Mouse (Mus musculus) layer of hippocampus, adult 9-10 months (tissue): ENCODE measurements around the gene Tmem211.

ENCODE experiments used
- DNase-seq: peaks from one replicate; pipeline ENCODE4 v3.0.0; 2022; ENCODE audit warnings: low spot score

Tmem211 gene

GRCm38 (mm10) chr5:113214041-113214440 lies 12.7 kb upstream of the Tmem211 start:
- no peak for DNase-seq

GRCm38 (mm10) chr5:113214455-113214854 lies 12.3 kb upstream of the Tmem211 start:
- no peak for DNase-seq

DNA sequence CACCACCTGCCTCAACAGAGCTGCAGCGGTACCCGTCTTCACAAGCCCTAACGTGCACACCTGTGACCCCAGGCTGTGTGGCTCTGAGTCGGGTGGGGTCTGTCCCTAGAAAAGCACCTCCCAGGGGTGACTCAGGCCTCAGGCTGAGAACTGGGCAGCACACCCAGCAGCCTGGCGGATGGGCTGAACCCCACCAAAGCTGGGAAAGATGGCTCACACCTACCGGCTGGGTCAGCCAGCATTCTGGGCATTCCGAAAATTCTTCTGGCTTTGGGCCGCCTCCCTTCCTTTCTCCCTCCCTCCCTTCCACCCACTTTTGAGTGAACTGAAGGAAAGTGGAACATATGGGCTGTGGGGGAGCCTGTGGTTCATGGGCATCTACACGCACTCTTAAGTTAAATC lies 11.1 kb upstream of the Tmem211 start:
- no peak for DNase-seq

- DNase-seq: no peak
These were observed 10.3 kb upstream of the Tmem211 start for GRCm38 (mm10) chr5:113216328-113216960.

- DNase-seq: no peak
These were observed 9.6 kb upstream of the Tmem211 start for GRCm38 (mm10) chr5:113217076-113217475.

DNA sequence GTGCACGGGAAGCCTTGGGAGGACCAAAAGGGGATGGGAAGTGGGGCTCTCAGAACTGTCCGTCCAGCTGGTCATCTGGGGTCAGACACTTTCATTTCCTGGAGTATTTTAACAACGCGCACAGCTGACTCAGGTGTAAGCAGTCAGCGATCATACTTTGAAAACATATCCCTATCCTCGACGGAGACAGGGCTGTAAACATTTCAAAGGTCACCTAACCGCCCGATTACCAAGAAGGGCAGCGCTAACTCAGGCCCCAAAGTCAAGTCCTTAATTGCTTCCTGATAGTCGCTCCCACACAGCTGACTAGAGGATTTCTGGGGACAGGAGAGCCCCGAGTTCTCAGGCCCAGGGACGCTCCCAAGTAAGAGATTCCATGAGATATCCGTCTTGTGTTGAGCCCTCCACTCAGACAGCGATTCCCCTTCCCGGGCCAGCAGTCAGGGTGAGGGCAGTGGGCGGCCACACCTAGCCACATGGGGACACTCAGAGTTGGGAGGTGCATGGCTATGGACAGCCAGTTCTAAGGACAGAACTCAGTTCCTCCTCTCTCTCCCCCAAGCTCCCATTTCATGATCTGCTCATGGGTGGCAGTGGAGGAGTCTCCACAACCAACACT lies 8.0 kb upstream of the Tmem211 start:
- no peak for DNase-seq

DNA sequence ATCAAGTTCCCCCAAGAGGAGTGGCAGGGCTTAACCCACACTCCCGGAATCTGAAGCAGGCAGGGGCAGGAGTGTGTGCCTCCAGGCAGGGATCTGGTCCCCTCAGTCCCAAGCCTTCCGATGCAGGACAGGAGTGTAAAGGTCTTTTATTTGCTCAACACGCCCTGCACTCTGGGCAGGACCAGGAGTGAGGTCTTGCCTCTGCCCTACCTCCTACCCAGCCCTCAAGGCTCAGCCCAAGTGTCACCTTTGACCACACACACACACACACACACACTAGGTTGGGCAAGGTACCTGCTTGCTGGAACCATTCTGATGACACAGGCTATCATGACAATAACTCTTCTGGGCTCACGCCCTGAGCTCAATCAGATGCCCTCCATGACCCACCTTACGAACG lies 7.3 kb upstream of the Tmem211 start:
- no peak for DNase-seq

GRCm38 (mm10) chr5:113219876-113220275 lies 6.8 kb upstream of the Tmem211 start:
- DNase-seq: no peak

DNA sequence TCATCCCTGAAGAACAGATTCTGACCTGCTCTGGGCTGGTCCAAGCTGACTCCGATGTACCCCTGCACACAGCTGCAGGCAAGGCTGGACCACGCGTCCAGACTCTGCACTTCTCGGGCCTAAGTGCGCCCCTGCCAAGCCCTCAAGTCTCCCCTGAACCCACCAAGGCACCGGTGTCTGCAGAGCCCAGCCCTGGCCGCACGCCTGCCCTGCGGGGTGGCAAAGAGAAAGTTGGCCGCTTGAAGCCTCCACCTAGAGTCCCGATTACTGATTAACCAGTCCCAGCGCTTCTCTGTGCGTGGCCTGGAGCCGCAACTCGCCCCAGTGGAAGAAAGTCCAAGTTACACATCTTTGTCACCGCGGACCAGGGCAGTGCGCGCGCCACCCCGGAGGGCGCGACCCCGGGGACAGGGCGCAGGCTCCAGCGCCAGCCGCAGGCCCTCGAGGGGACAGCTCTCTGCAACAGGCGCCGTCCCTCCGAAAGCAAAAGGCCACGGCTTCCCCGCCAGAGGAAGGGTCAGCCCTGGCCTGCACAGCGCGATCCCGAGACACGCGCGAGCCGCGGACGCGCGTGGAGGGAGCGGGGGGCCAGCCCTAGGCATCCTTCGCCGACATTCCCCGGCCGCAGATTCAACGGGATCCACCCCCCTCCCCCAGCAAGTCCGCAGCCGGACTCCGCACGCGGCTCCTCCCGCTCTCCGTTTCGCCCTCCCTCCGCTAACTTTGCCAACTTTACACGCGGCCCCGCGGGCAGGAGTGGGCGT lies 6.1 kb upstream of the Tmem211 start:
- DNase-seq: no peak

DNA sequence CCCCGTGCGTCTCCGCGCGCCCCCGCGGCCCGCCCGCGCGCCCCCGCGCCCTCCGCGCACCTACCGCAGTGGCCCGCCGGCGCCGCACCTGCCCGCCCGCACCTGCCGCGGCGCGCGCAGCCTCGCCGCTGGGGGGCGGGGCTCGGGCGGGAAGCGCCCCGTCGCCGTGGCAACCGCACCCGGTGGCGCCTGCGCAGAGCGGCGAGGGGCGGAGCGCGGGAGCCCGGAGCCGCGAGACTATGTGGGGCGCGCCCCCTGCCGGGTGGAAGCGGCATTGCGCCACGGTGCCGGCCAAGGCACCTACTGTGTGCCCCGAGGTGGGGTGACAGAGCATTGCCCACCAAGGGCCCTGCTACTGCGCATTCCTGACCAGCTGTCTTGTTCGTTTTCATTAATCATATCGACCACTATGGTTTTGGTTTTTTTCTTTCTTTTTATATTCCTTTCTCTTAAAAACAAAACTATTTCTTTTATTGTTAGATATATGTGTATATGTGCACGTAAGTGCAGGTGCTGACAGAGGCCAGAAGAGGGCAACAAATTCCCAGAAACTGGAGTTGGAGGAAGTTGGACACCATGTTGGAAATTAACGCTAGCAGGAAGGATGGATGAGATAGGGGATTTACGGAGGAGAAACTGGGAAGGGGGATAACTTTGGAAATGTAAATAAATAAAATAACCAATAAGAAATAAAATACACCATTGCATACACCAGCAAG lies 5.4 kb upstream of the Tmem211 start, which contains the start of gene 2900026A02Rik:
Gene 2900026A02Rik (minus strand): TSS at position 90 of the 719 bp plus-strand sequence.
- DNase-seq: no peak

- DNase-seq: no peak
These were observed 2.8 kb upstream of the Tmem211 start for GRCm38 (mm10) chr5:113223888-113224287.

- no peak for DNase-seq
These were observed 1.4 kb upstream of the Tmem211 start for GRCm38 (mm10) chr5:113225271-113225670.

DNA sequence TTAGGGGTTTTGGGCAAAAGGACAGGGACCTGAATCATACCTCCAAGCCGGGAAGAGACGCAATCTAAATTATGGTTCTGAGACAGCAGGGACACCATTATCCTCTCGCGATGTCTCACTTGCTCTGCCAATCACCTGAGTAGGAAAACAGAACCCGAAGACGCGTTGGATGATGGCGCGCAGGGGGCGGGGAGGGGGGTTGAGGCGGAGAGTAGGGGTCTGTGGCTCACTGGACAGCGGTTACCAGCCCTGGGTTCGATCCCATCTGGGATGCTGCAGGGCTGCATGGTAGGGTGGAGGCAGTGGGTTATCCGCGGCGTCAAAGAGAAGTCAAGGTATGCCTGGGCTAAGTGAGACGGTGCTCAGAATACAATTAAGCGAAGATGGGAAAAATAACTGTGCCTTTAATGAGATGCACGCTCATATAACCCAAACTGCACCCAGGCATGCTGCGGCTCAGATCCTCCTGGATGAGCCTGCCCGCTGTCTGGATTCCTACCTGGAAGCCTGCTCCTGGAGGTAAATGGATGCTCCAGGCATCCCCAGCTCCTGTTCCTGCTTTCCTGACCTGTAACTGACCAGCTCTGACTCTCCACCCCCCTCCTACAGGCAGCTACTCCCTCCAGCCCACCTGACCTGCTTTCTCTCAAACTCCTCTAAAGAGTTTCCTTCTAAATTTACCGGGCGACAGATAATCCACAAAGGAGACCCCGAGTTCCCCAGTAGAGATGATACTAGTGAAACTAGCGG lies 848 bp upstream of the Tmem211 start:
- DNase-seq: no peak

DNA sequence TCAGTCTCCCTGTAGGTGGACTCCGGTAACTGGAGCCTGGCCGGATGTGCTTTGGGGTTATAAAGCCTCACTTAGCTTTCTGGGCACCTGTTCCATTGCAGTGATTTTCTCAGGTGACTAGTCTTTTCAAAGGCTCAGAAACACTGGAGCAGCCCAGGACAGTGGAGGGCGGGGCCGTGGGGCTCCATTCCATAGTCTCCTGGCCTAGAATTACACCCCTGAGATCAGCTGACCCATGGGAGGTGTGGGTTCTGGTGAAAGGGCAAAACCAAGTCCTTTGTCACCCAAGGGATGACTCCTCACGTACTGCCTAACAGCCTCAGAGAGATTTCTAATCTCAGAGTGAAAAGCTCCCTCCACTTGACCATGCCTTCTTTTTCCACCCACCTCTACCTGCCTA lies 3.5 kb downstream of the Tmem211 start:
- no peak for DNase-seq

DNA sequence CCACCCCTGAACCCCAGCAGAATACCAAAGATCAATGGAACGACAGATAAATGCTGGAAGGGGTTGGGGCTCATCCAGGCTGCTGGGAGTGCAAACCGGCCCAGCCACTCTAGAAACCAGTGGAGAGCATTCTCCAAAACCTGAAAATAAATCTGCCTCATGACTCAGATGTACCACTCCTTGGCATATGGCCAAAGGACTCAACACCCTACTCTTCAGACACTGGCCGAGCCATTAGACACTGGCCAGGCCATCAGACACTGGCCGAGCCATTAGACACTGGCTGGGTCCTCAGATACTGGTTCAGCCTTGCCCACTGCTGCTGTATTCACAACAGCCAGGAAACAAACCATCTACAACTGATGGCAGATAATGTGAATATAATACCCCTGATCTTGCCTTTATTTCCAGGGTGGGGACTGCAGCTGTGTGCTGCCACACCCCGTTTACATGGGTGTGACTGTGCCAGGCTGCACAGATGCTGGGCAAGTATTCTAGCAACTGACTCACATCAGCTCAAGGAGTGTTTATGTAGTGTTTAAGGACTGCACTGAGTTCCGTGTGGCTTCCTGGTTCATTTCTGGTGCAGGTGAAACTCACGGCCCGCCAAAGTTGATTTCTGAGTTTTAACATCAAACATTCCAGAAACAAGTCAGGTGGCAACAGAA lies 22.7 kb downstream of the Tmem211 start:
- no peak for DNase-seq

GRCm38 (mm10) chr5:113250806-113251205 lies 24.1 kb downstream of the Tmem211 start:
- no peak for DNase-seq

DNA sequence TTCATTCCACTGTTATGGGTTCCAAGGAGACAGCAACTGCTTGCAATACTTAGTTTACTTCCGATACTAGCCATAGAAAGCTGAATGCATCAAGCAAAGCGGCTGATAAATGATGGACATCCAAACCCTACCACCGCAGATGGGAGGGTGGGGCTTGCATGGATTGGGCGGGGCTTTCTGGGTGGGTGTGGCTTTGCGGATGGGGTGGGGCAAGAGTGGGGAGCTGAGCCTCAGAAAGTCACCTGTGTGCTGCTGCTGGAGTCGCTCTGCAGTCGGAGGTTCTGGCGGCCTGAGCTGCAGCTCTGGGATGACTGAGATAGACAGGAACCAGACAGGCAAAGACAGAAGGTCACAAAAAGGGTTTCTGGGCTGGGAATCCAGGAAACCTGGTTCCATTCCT lies 38.9 kb downstream of the Tmem211 start:
- no peak for DNase-seq

- DNase-seq: no peak
These were observed 41.5 kb downstream of the Tmem211 start for GRCm38 (mm10) chr5:113268246-113268645.

DNA sequence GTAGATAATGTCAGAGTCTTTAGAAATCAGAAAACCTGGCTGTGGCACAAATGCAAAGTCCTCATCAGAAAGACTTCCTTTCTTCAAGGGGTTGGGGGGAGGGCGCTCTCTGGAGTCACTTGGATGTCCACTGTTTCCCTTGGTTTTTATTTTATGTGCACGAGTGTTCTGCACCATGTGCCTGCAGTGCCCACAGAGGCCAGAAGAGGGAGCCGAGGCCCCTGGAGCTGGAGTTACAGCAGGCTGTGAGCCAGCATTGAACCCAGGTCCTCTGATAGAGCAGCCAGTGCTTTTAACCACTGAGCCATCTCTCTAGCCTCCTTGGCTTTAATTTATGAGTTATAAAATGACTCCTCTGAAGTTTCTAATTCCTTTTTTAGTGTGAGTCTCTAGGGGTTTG lies 43.3 kb downstream of the Tmem211 start:
- DNase-seq: no peak

- DNase-seq: peak; percentile 55
These were observed 44.6 kb downstream of the Tmem211 start for GRCm38 (mm10) chr5:113271207-113271811.

- no peak for DNase-seq
These were observed 49.1 kb downstream of the Tmem211 start for GRCm38 (mm10) chr5:113275839-113276238.
